Mouse (Mus musculus) MEL (cell line): ENCODE data around the gene Spata45. TPM values are rescaled to one million over a fixed set of nuclear protein-coding genes. Genes with fewer than 3 reads are reported as not detected.

Experiments used
- DNase-seq: peaks from one replicate; pipeline ENCODE4 v3.0.0; 2011; ENCODE audit warnings: low read depth, low spot score
- H3K27ac ChIP-seq: 2 replicates; pipeline ENCODE4 v1.5.1; 2012; ENCODE audit warnings: low read depth, mild to moderate bottlenecking, control low read depth, low read length, moderate library complexity; ENCODE audit not compliant: control insufficient read depth
- H3K27me3 ChIP-seq, 2 experiments: fragments of 150-350 bp in 1 of 2; sonication (generic) in 1 of 2; 2 replicates each; pipeline ENCODE4 v1.6.1; 2012; ENCODE audit warnings: low read length in 2 of 2, mild to moderate bottlenecking in 2 of 2, improper control_type of control experiment in 1 of 2, moderate library complexity in 1 of 2; ENCODE audit not compliant: insufficient read depth in 2 of 2, control insufficient read depth in 1 of 2
- H3K36me3 ChIP-seq, 2 experiments: 2 replicates each; pipeline ENCODE4 v1.6.1; 2012 to 2014; ENCODE audit warnings: low read length in 2 of 2, improper control_type of control experiment in 1 of 2, inconsistent platforms in 1 of 2, mild to moderate bottlenecking in 1 of 2; ENCODE audit not compliant: insufficient read depth in 2 of 2, control insufficient read depth in 1 of 2
- H3K4me1 ChIP-seq, 2 experiments: fragments of 150-350 bp in 1 of 2; sonication (generic) in 1 of 2; 2 replicates each; pipeline ENCODE4 v1.6.1; 2012; ENCODE audit warnings: low read length in 2 of 2, improper control_type of control experiment in 1 of 2, mild to moderate bottlenecking in 1 of 2; ENCODE audit not compliant: insufficient read depth in 2 of 2, control insufficient read depth in 1 of 2
- H3K4me3 ChIP-seq, 2 experiments: fragments of 150-350 bp in 1 of 2; sonication (generic) in 1 of 2; 2 replicates each; pipeline ENCODE4 v1.5.1; 2012; ENCODE audit warnings: low read depth in 2 of 2, low read length in 2 of 2, mild to moderate bottlenecking in 2 of 2, moderate library complexity in 2 of 2, control low read depth in 1 of 2, improper control_type of control experiment in 1 of 2; ENCODE audit not compliant: control insufficient read depth in 1 of 2, insufficient read depth in 1 of 2
- H3K79me2 ChIP-seq: 2 replicates; pipeline ENCODE4 v1.6.1; 2012; ENCODE audit warnings: mild to moderate bottlenecking, low read length, moderate library complexity; ENCODE audit not compliant: control insufficient read depth, poor library complexity, insufficient read depth
- H3K9ac ChIP-seq: 2 replicates; pipeline ENCODE4 v1.6.1; 2012; ENCODE audit warnings: low read depth, mild to moderate bottlenecking, control low read depth, low read length, moderate library complexity; ENCODE audit not compliant: control insufficient read depth, poor library complexity, severe bottlenecking
- H3K9me3 ChIP-seq: fragments of 150-350 bp; sonication (generic); replicated peaks from 2 replicates; pipeline ENCODE4 v1.6.1; 2012; ENCODE audit warnings: mild to moderate bottlenecking, low read length, improper control_type of control experiment, moderate library complexity; ENCODE audit not compliant: insufficient read depth
- BHLHE40 ChIP-seq: IDR thresholded peaks from 2 replicates; pipeline ENCODE4 v1.6.1; 2012; ENCODE audit warnings: low read depth, mild to moderate bottlenecking, inconsistent platforms, low read length, improper control_type of control experiment, borderline replicate concordance
- CHD1 ChIP-seq: IDR thresholded peaks from 2 replicates; pipeline ENCODE4 v1.6.1; 2012; ENCODE audit warnings: low read depth, mild to moderate bottlenecking, inconsistent platforms, low read length, improper control_type of control experiment
- E2F4 ChIP-seq: IDR thresholded peaks from 2 replicates; pipeline ENCODE4 v1.6.1; 2011; ENCODE audit warnings: low read depth, low read length, improper control_type of control experiment, borderline replicate concordance
- EP300 ChIP-seq, 2 experiments: IDR thresholded peaks; 2 replicates each; pipeline ENCODE4 v1.6.1; 2011; ENCODE audit warnings: improper control_type of control experiment in 2 of 2, low read length in 2 of 2, low read depth in 1 of 2, mild to moderate bottlenecking in 1 of 2
- ETS1 ChIP-seq: IDR thresholded peaks from 2 replicates; pipeline ENCODE4 v1.6.1; 2012; ENCODE audit warnings: low read depth, mild to moderate bottlenecking, inconsistent platforms, low read length, improper control_type of control experiment, moderate library complexity
- GABPA ChIP-seq: IDR thresholded peaks from 2 replicates; pipeline ENCODE4 v1.6.1; 2012; ENCODE audit warnings: low read depth, mild to moderate bottlenecking, inconsistent platforms, low read length, improper control_type of control experiment, moderate library complexity
- GATA1 ChIP-seq: IDR thresholded peaks from 2 replicates; pipeline ENCODE4 v1.6.1; 2011; ENCODE audit warnings: low read depth, low read length, improper control_type of control experiment
- HCFC1 ChIP-seq: IDR thresholded peaks from 2 replicates; pipeline ENCODE4 v1.6.1; 2012; ENCODE audit warnings: low read depth, mild to moderate bottlenecking, inconsistent platforms, low read length, improper control_type of control experiment, moderate library complexity
- MAZ ChIP-seq: IDR thresholded peaks from 2 replicates; pipeline ENCODE4 v1.6.1; 2012; ENCODE audit warnings: low read depth, mild to moderate bottlenecking, inconsistent platforms, low read length, improper control_type of control experiment
- MEF2A ChIP-seq: IDR thresholded peaks from 2 replicates; pipeline ENCODE4 v1.6.1; 2014; ENCODE audit warnings: low read depth, mild to moderate bottlenecking, inconsistent platforms, low read length, improper control_type of control experiment; ENCODE audit not compliant: poor library complexity, insufficient replicate concordance, severe bottlenecking; ENCODE audit errors: extremely low read depth
- NELFE ChIP-seq: IDR thresholded peaks from 2 replicates; pipeline ENCODE4 v1.6.1; 2011; ENCODE audit warnings: low read depth, low read length, improper control_type of control experiment
- POLR2A ChIP-seq, 2 experiments: IDR thresholded peaks; 2 replicates each; pipeline ENCODE4 v1.6.1; 2011 to 2012; ENCODE audit warnings: low read length in 2 of 2, mild to moderate bottlenecking in 2 of 2, control low read depth in 1 of 2, improper control_type of control experiment in 1 of 2, low read depth in 1 of 2, moderate library complexity in 1 of 2; ENCODE audit not compliant: control insufficient read depth in 1 of 2, insufficient read depth in 1 of 2, poor library complexity in 1 of 2
- POLR2AphosphoS2 ChIP-seq: IDR thresholded peaks from 2 replicates; pipeline ENCODE4 v1.6.1; 2011; ENCODE audit warnings: low read length, improper control_type of control experiment
- POLR2AphosphoS5 ChIP-seq: IDR thresholded peaks from 2 replicates; pipeline ENCODE4 v1.6.1; 2012; ENCODE audit warnings: low read depth, borderline replicate concordance, mild to moderate bottlenecking, inconsistent platforms, low read length, moderate library complexity, mixed read lengths
- RAD21 ChIP-seq: IDR thresholded peaks from 2 replicates; pipeline ENCODE4 v1.6.1; 2011; ENCODE audit warnings: mild to moderate bottlenecking, low read depth, low read length, improper control_type of control experiment
- TCF12 ChIP-seq: IDR thresholded peaks from 2 replicates; pipeline ENCODE4 v1.6.1; 2014; ENCODE audit warnings: low read depth, mild to moderate bottlenecking, inconsistent platforms, low read length, improper control_type of control experiment, moderate library complexity
- USF1 ChIP-seq: IDR thresholded peaks from 2 replicates; pipeline ENCODE4 v1.6.1; 2014; ENCODE audit warnings: low read depth, mild to moderate bottlenecking, inconsistent platforms, low read length, improper control_type of control experiment, moderate library complexity
- USF2 ChIP-seq, 2 experiments: IDR thresholded peaks; 2 replicates each; pipeline ENCODE4 v1.6.1; 2011 to 2012; ENCODE audit warnings: improper control_type of control experiment in 2 of 2, low read length in 2 of 2, borderline replicate concordance in 1 of 2, inconsistent platforms in 1 of 2, low read depth in 1 of 2, mild to moderate bottlenecking in 1 of 2; ENCODE audit not compliant: insufficient read depth in 1 of 2
- ZMIZ1 ChIP-seq: IDR thresholded peaks from 2 replicates; pipeline ENCODE4 v1.6.1; 2012; ENCODE audit warnings: low read depth, mild to moderate bottlenecking, inconsistent platforms, low read length, improper control_type of control experiment, moderate library complexity
- polyA plus RNA-seq, 2 experiments: library from polyadenylated mRNA; stranded (reverse) in 1 of 2; unstranded in 1 of 2; fragments of >175 nt in 1 of 2; fragments of >200 nt in 1 of 2; gene quantifications; 2 replicates each; pipeline versions ENCODE4 v1.2.1 to v1.2.4; 2012; ENCODE audit warnings: low replicate concordance in 2 of 2, low read depth in 1 of 2; ENCODE audit not compliant: insufficient read length in 2 of 2, insufficient read depth in 1 of 2, missing spikeins in 1 of 2
- total RNA-seq: library from RNA; depleted of rRNA; stranded (reverse); fragments of 300-350 nt; gene quantifications from 2 replicates; pipeline ENCODE4 v1.2.3, GENCODE M21; 2012

Gene Spata45
- total and polyA plus RNA-seq, 3 experiments = 0.75 TPM; not detected in 2

- TF ChIP-seq BHLHE40 (no peak), CHD1 (no peak), HCFC1 (no peak)
- TF ChIP-seq, all 39 proteins: peak for 0
- Histone ChIP-seq H3K9ac (no peak overlapping the region), H3K79me2 (no peaks in the 10 kb centered on the region), H3K27me3 (no peaks in the 10 kb centered on the region), H3K36me3 (peaks cover 0 to 19% of the 10 kb centered on the region in 2 experiments; a peak in 3 of 4 replicates), H3K27ac (peak overlapping the region; percentile 31), H3K4me1 (peaks cover 7 to 22% of the 10 kb centered on the region in 2 experiments), H3K4me3 (no peak overlapping the region), H3K9me3 (no peaks in the 10 kb centered on the region)
- DNase-seq = no peak
These were observed 5.7 kb downstream of the Spata45 start for GRCm38 (mm10) chr1:191042106-191042505.

DNA sequence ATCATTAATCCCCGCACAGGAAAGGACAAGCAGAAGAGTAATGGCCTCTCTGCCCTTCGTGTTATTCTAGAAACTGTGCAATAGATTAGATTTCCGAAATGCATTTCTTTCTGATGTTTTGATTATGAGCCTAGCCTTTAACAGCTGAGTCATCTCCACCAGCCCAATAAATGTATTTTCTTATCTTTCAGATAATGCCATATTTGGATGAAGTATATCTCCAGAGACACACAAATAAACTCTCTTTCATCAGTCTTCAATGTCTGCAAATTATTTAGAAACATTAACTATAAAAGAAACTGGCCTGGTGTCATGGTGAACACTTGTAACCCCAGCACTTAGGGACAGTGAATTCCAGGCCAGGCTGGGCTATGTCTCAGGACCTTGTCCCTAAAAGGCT is 6.2 kb downstream of the Spata45 start:
- Histone ChIP-seq H3K27me3 (no peaks in the 10 kb centered on the region), H3K79me2 (no peaks in the 10 kb centered on the region), H3K4me3 (no peak overlapping the region), H3K4me1 (peaks cover 7 to 22% of the 10 kb centered on the region in 2 experiments), H3K27ac (peak overlapping the region; percentile 31), H3K9ac (no peak overlapping the region), H3K36me3 (peaks cover 0 to 19% of the 10 kb centered on the region in 2 experiments; a peak in 3 of 4 replicates), H3K9me3 (no peaks in the 10 kb centered on the region)
- no peak for DNase-seq
- no peak for TF ChIP-seq USF1
- TF ChIP-seq GATA1 = peak; percentile 75; the same call in 1 of the 2 replicates
- no peak for TF ChIP-seq E2F4
- no peak for TF ChIP-seq BHLHE40
- 0 out of 2 replicates have a peak, but pooled peaks have one; percentile 21 for TF ChIP-seq TCF12
- TF ChIP-seq ETS1 = peak; percentile 80
- 0 out of 2 replicates have a peak, but pooled peaks have one; percentile 24 for TF ChIP-seq GABPA
- TF ChIP-seq MAZ = no peak
- peak; percentile 45 to 67; a peak in 3 of 4 replicates for TF ChIP-seq EP300 (IDR thresholded peaks at IDR 0.05; ENCODE audit: low read depth in 1 of 2, low read length in 2 of 2)
- TF ChIP-seq POLR2AphosphoS2 = no peak
- no peak for TF ChIP-seq NELFE

DNA sequence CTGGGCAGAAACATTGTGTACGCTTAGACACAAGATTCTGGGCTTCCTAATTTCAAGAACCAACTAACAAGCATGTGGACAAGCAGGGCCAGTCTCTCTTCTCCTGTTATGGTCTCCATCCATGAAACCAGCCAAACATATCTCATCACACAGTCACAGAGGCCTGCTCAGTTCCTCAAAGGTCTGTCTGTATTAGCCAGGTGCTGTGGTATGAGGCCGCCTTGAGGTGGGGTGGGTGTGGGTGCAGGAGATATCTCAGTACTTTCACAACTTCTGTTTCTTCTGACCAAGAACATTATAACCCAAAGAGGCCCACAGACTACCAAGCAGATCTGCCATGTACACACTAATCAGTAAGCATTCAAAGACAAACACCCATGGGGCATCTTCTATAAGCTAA is 8.8 kb downstream of the Spata45 start:
- Histone ChIP-seq H3K79me2 (no peaks in the 10 kb centered on the region), H3K9ac (no peak overlapping the region), H3K4me3 (no peak overlapping the region)
- no peak for DNase-seq
- TF ChIP-seq USF2 (IDR thresholded peaks at IDR 0.05; ENCODE audit: borderline replicate concordance in 1 of 2, insufficient read depth in 1 of 2, low read depth in 1 of 2, low read length in 2 of 2) (no peak), HCFC1 (no peak), POLR2AphosphoS5 (no peak), MEF2A (no peak), POLR2A (IDR thresholded peaks at IDR 0.05; ENCODE audit: control insufficient read depth in 1 of 2, insufficient read depth in 1 of 2, low read depth in 1 of 2, low read length in 2 of 2, poor library complexity in 1 of 2) (no peak), ETS1 (no peak), GATA1 (no peak), EP300 (IDR thresholded peaks at IDR 0.05; ENCODE audit: low read depth in 1 of 2, low read length in 2 of 2) (no peak), ZMIZ1 (no peak), RAD21 (no peak)
- TF ChIP-seq, all 39 proteins: peak for 0
- H3K27me3 ChIP-seq = no peaks in the 10 kb centered on the region
- peaks cover 7 to 22% of the 10 kb centered on the region in 2 experiments for H3K4me1 ChIP-seq
- H3K36me3 ChIP-seq = peaks cover 0 to 19% of the 10 kb centered on the region in 2 experiments; a peak in 3 of 4 replicates
- H3K27ac ChIP-seq = no peak overlapping the region
- no peaks in the 10 kb centered on the region for H3K9me3 ChIP-seq
